Mouse (Mus musculus) limb, embryonic 14.5 days (tissue): Measurements from ENCODE around the gene Yipf1. TPM values are rescaled to one million over a fixed set of nuclear protein-coding genes. Genes with fewer than 3 reads are reported as not detected.

Experiments used
- ATAC-seq: fragments of 200-750 bp; cut with Nextera tagmentation; 2 replicates; pipeline ENCODE4 v1.8.0; 2017; ENCODE audit warnings: low read depth, moderate number of reproducible peaks, moderate TSS enrichment; ENCODE audit not compliant: low FRiP score
- DNase-seq: peaks from one replicate; pipeline ENCODE4 v3.0.0-alpha.2; 2015; ENCODE audit warnings: low spot score
- H3K27ac ChIP-seq: fragments of 300-500 bp; sonication (generic); replicated peaks from 2 replicates; pipeline ENCODE4 v1.5.1; 2014; ENCODE audit warnings: low read depth, mild to moderate bottlenecking, low read length, moderate library complexity, mixed read lengths
- H3K27me3 ChIP-seq: fragments of 300-500 bp; sonication (generic); 2 replicates; pipeline ENCODE4 v1.6.1; 2014; ENCODE audit warnings: low read length, mixed read lengths; ENCODE audit not compliant: control insufficient read depth, insufficient read depth
- H3K36me3 ChIP-seq: fragments of 300-500 bp; sonication (generic); 2 replicates; pipeline ENCODE4 v1.6.1; 2014; ENCODE audit warnings: mild to moderate bottlenecking, low read length, moderate library complexity, mixed read lengths; ENCODE audit not compliant: control insufficient read depth, insufficient read depth
- H3K4me1 ChIP-seq: fragments of 300-500 bp; sonication (generic); 2 replicates; pipeline ENCODE4 v1.6.1; 2014; ENCODE audit warnings: antibody characterized with exemption, low read length, mixed read lengths; ENCODE audit not compliant: control insufficient read depth, insufficient read depth
- H3K4me2 ChIP-seq: fragments of 300-500 bp; sonication (generic); replicated peaks from 2 replicates; pipeline ENCODE4 v1.6.1; 2014; ENCODE audit warnings: low read depth, mild to moderate bottlenecking, low read length, moderate library complexity; ENCODE audit not compliant: severe bottlenecking
- H3K4me3 ChIP-seq: fragments of 300-500 bp; sonication (generic); replicated peaks from 2 replicates; pipeline ENCODE4 v1.5.1; 2014; ENCODE audit warnings: low read length
- H3K9ac ChIP-seq: fragments of 300-500 bp; sonication (generic); 2 replicates; pipeline ENCODE4 v1.6.1; 2014; ENCODE audit warnings: mild to moderate bottlenecking, low read depth, low read length, moderate library complexity; ENCODE audit not compliant: severe bottlenecking
- H3K9me3 ChIP-seq: fragments of 300-500 bp; sonication (generic); 2 replicates; pipeline ENCODE4 v1.6.1; 2016; ENCODE audit warnings: low read length; ENCODE audit not compliant: control insufficient read depth
- POLR2A ChIP-seq: fragments of 200-500 bp; IDR thresholded peaks from 2 replicates; pipeline ENCODE4 v1.8.0; 2012; ENCODE audit warnings: inconsistent platforms, mild to moderate bottlenecking, moderate library complexity, borderline replicate concordance; ENCODE audit not compliant: insufficient read depth, insufficient read length; ENCODE audit errors: extremely low read depth
- WGBS: fragments of 180-500 bp; shearing (Covaris S2); extraction: QIAGEN DNeasy Blood & Tissue Kit; methylation state at CpG from one replicate; pipeline ENCODE4 v1.1.7; 2014; 5-methylcytosine and 5-hydroxymethylcytosine counted together
- polyA plus RNA-seq, 2 experiments: library from polyadenylated mRNA; depleted of rRNA in 1 of 2; stranded (reverse) in 1 of 2; unstranded in 1 of 2; fragments of >200 nt; fragmentation: Nextera tagmentation in 1 of 2; extraction: Ambion mirVana in 1 of 2; gene quantifications; 2 replicates each; pipeline versions ENCODE4 v1.2.1 to v1.2.3; 2012 to 2014

Yipf1 gene
- polyA plus RNA-seq, 2 experiments: 35.8 to 55.2 TPM

- Histone ChIP-seq H3K27me3 (no peaks in the 10 kb centered on the region), H3K4me3 (no peak overlapping the region), H3K4me1 (no peaks in the 10 kb centered on the region), H3K36me3 (no peaks in the 10 kb centered on the region), H3K4me2 (no peak overlapping the region), H3K9me3 (no peaks in the 10 kb centered on the region), H3K9ac (no peak overlapping the region), H3K27ac (no peak overlapping the region)
- ATAC-seq: no peak
- no peak for TF ChIP-seq POLR2A
- DNase-seq: no peak
- WGBS: 70% methylated on average over 8 of the region's 8 CpGs
Measured at GRCm38 (mm10) chr4:107298071-107298606, 16.0 kb upstream of the Yipf1 start.

DNA sequence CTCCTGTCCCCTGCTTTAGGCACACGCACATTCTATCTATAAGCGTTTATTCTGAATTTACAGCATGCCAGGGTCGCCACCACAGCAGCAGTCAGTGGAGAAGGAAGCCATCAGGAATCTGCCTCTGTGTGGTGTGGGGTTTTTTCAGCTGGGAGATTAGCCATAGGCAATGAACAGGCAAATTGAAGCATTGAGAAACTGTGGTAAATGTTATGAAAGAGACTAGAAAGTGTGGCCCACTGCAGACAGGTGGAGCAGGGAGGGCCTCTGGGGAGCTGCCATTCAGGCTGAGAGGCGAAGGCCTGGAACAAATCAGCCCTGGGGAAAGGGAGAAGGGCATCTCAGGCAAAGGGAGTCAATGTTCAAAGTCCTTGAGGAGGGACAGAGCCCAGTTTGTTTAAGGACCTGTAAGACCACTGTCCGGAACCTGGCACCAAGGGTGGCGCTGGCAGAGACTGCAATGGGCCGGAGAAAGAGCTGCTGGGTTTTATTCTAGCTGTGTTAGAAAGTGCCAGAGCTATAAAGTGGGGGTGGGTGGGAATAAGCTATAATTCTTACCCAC lies 14.3 kb upstream of the Yipf1 start:
- no peak for DNase-seq
- no peaks in the 10 kb centered on the region for H3K36me3 ChIP-seq
- no peak for ATAC-seq
- no peak overlapping the region for H3K4me3 ChIP-seq
- H3K4me1 ChIP-seq: no peaks in the 10 kb centered on the region
- H3K9me3 ChIP-seq: no peaks in the 10 kb centered on the region
- H3K4me2 ChIP-seq: no peak overlapping the region
- H3K9ac ChIP-seq: no peak overlapping the region
- no peaks in the 10 kb centered on the region for H3K27me3 ChIP-seq
- 82% methylated on average over 7 of the region's 7 CpGs for WGBS
- TF ChIP-seq POLR2A: no peak
- no peak overlapping the region for H3K27ac ChIP-seq

DNA sequence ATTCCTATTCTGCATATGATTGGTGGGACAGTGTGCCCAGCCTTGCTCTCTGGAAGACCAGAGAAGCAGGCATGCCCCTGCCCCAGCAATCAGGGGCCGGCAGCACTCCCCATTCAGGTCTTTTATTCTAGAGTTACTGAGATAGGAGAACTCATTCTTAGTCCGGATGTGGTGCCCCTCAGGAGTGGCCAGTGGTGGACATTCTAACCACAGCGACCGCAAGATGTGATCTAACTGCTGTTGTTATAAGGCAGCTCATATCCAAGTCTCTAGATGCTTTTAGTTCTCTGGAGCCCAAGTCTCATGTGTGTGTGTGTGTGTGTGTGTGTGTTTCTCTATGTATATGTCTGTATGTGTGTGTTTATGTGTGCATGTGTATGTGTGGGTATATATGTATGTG lies 13.8 kb upstream of the Yipf1 start:
- no peak overlapping the region for H3K9ac ChIP-seq
- no peaks in the 10 kb centered on the region for H3K9me3 ChIP-seq
- ATAC-seq: no peak
- no peak for TF ChIP-seq POLR2A
- WGBS: 76% methylated on average over 4 of the region's 4 CpGs
- H3K4me3 ChIP-seq: no peak overlapping the region
- no peaks in the 10 kb centered on the region for H3K27me3 ChIP-seq
- H3K4me1 ChIP-seq: no peaks in the 10 kb centered on the region
- H3K4me2 ChIP-seq: no peak overlapping the region
- H3K27ac ChIP-seq: no peak overlapping the region
- DNase-seq: no peak
- no peaks in the 10 kb centered on the region for H3K36me3 ChIP-seq

DNA sequence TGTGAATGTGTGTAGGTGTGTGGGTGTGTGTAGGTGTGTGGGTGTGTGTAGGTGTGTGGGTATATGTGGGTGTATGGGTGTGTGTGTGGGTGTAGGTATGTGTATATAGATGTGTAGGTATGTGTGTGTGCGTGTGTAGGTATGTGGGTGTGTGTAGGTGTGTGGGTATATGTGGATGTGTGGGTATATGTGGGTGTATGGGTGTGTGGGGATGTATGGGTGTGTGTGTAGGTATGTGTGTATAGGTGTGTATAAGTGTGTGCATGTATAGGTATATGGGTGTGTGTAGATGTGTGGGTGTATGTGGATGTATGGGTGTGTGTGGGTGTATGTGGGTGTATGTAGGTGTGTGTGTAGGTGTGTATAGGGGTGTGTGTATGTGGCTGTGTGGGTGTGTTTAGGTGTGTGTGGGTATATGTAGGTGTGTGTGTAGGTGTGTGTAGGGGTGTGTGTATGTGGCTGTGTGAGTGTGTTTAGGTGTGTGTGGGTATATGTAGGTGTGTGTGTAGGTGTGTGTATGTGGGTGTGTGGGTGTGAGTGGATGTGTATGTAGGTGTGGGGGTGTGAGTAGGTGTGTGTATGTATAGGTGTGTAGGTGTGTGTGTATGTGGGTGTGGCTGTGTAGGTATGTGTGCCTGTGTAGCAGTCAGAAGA lies 13.1 kb upstream of the Yipf1 start:
- H3K36me3 ChIP-seq: no peaks in the 10 kb centered on the region
- H3K27ac ChIP-seq: no peak overlapping the region
- no peaks in the 10 kb centered on the region for H3K27me3 ChIP-seq
- no peaks in the 10 kb centered on the region for H3K9me3 ChIP-seq
- H3K9ac ChIP-seq: no peak overlapping the region
- 91% methylated on average over 1 of the region's 1 CpGs for WGBS
- DNase-seq (no peak), ATAC-seq (no peak)
- H3K4me2 ChIP-seq: no peak overlapping the region
- TF ChIP-seq POLR2A: no peak
- no peak overlapping the region for H3K4me3 ChIP-seq
- H3K4me1 ChIP-seq: no peaks in the 10 kb centered on the region

DNA sequence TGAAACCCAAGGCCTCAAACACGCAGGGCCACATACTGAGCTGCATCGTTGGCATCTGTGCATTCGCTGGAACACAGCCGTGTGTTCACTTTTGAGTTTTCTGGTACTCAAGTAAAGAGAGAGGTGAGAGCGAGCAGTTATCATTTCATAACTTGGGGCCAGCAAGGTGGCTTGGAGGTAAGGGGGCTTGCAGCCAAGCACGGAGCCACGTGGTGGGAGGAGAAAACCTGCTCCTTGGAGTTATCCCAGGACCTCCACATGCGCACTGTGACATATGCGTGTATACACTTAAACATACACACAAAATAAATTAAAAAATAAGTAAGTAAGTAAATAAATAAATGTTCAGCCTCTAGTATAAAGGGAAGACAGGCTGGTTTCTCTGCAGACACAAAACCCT lies 11.9 kb upstream of the Yipf1 start:
- TF ChIP-seq POLR2A: no peak
- H3K36me3 ChIP-seq: no peaks in the 10 kb centered on the region
- 78% methylated on average over 9 of the region's 9 CpGs for WGBS
- no peak for ATAC-seq
- no peaks in the 10 kb centered on the region for H3K27me3 ChIP-seq
- H3K9ac ChIP-seq: no peak overlapping the region
- no peak overlapping the region for H3K27ac ChIP-seq
- no peaks in the 10 kb centered on the region for H3K9me3 ChIP-seq
- H3K4me3 ChIP-seq: no peak overlapping the region
- H3K4me1 ChIP-seq: 0 out of 2 replicates have a peak, but pooled peaks cover 2% of the 10 kb centered on the region
- no peak overlapping the region for H3K4me2 ChIP-seq
- no peak for DNase-seq
